Mouse (Mus musculus): ENCODE measurements around the gene Plk4. TPM values are rescaled to one million over a fixed set of nuclear protein-coding genes. Genes with fewer than 3 reads are reported as not detected.
"Not testable (repeated sequence)": the region's sequence is repeated elsewhere in the genome, so short reads cannot be mapped to it uniquely, and the experiment has no call there.

Gene Plk4
- polyA plus RNA-seq, 1 experiment from 2014 or later = 14.0 TPM

DNA sequence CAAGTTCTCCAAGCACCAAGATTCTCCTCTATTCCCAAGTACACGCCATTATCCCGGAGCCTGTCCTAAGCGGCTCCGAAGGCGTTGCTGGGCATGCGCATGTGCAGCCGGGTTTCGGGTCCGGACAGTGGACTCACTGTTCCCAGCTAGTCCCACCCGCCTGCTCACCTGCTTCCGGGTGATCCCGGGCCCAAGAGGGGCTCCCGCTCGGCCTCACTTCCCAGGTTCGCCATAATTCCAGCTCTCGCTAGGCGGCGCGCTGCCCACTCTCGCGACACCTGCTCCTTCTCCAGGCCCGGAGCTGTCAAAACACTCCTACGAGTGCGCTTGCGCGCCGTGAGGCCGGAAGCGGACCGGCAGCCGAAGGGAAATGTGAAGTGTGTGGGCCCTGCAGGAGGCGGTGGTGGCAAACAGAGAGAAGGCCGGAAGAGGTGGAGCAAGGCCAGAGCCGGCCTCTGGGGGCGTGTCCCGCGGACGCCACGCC, 46.7 kb downstream of the Plk4 start, which contains the start of gene Mfsd8:
TSS of gene Mfsd8 (minus strand) at position 414 of the 484 bp plus-strand sequence.
- not testable (repeated sequence) for H3K9me3 ChIP-seq; H3K4me1 ChIP-seq (replicated peaks); H3K27me3 ChIP-seq; H3K36me3 ChIP-seq
- ATAC-seq (ENCODE audit: low read depth) = peak; percentile 99
- Histone ChIP-seq H3K9ac (peak within 1 kb of the TSS; percentile 75), H3K27ac (replicated peaks) (peak within 1 kb of the TSS; percentile 82), H3K4me2 (peak within 1 kb of the TSS; percentile 64), H3K4me3 (peak within 1 kb of the TSS; percentile 53)
- WGBS = under 1% methylated on average over 39 of the region's 39 CpGs

- not testable (repeated sequence) for H3K36me3 ChIP-seq; H3K27me3 ChIP-seq; ATAC-seq (ENCODE audit: low read depth); H3K4me1 ChIP-seq (replicated peaks); H3K9me3 ChIP-seq
- H3K9ac ChIP-seq = peak within 1 kb of the TSS; percentile 75
- peak within 1 kb of the TSS; percentile 64 for H3K4me2 ChIP-seq
- peak within 1 kb of the TSS; percentile 53 for H3K4me3 ChIP-seq
- WGBS = 7% methylated on average over 3 of the region's 4 CpGs
- peak within 1 kb of the TSS; percentile 82 for H3K27ac ChIP-seq (replicated peaks)
These were observed 47.0 kb downstream of the Plk4 start, which contains the start of gene Abhd18 for GRCm38 (mm10) chr3:40846957-40847017. Gene Abhd18 (plus strand): TSS chr3:40846970.

DNA sequence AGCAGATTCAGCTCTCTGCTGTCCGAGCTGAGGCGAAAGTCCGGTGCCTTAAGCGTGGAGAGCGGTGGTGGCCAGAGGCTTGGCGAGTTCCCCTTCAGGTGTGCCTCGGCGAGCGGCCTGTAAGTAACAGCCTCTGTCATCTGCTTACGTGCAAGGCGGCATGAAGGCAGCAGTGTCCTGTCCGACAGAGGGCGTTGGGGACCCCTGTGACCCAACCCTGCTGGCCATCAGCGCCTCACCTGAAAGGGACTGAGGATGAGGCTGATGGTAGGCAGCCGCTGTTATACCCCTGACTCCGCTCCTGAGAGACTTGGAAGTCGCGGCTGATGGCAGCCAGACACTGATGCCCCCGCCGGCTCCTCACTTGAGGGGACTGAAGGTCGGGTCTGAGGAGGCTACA, 47.2 kb downstream of the Plk4 start:
- Histone ChIP-seq H3K9ac (peak overlapping the region; percentile 73), H3K4me3 (peak overlapping the region; percentile 53), H3K4me2 (peak overlapping the region; percentile 64), H3K27ac (replicated peaks) (peak overlapping the region; percentile 76)
- not testable (repeated sequence) for H3K9me3 ChIP-seq; H3K27me3 ChIP-seq; H3K36me3 ChIP-seq; H3K4me1 ChIP-seq (replicated peaks); ATAC-seq (ENCODE audit: low read depth)
- under 1% methylated on average over 16 of the region's 21 CpGs for WGBS

- Histone ChIP-seq H3K4me2 (peak overlapping the region; percentile 64), H3K4me3 (peak overlapping the region; percentile 53; the same call in 1 of the 2 replicates)
- WGBS = 95% methylated on average over 2 of the region's 2 CpGs
- not testable (repeated sequence) for H3K36me3 ChIP-seq; ATAC-seq (ENCODE audit: low read depth); H3K9ac ChIP-seq; H3K27me3 ChIP-seq; H3K9me3 ChIP-seq; H3K4me1 ChIP-seq (replicated peaks); H3K27ac ChIP-seq (replicated peaks)
These were observed 48.1 kb downstream of the Plk4 start for GRCm38 (mm10) chr3:40847936-40848335.

DNA sequence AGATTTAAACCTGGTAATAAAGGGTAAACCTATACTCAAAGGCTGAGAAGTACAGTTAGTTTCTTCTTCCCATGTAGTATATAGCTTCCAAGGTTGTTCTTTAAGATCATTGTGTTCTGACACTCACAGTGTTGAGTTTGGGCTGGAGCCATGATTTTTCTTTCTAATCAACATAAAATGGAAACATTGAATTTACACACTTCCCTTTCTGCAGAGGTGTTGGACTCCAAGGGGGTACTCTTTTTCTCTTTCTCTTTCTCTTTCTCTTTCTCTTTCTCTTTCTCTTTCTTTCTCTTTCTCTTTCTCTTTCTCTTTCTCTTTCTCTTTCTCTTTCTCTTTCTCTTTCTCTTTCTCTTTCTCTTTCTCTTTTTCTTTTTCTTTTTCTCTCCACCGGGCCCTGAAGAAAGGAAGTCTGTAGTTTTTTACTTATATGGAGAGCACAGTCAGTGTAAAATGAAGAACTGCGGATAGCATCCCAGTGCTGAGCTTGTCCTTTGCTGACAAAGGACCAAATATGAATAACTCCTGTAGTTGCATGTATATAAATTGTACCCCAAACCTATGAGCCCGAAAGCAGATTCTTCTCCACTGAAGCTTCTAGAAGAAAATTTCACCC, 53.4 kb downstream of the Plk4 start:
- H3K27ac ChIP-seq (replicated peaks); H3K4me3 ChIP-seq; H3K4me1 ChIP-seq (replicated peaks); H3K27me3 ChIP-seq; H3K36me3 ChIP-seq; ATAC-seq (ENCODE audit: low read depth); H3K9ac ChIP-seq; H3K9me3 ChIP-seq; H3K4me2 ChIP-seq: not testable (repeated sequence)
- WGBS = 94% methylated on average over 3 of the region's 3 CpGs

Other genes starting within 250 kb of the Plk4 start
- 0.22 and 0.24 TPM in 2 replicates for gene Slc25a31, start 91.2 kb upstream of the Plk4 start, polyA plus RNA-seq (2015; fragmentation: Nextera tagmentation; extraction: Ambion mirVana)
- 47.8 and 55.3 TPM in 2 replicates for gene Hspa4l, start 55.5 kb upstream of the Plk4 start, polyA plus RNA-seq (2015; fragmentation: Nextera tagmentation; extraction: Ambion mirVana)
- 11.6 and 11.7 TPM in 2 replicates for gene Mfsd8, start 46.9 kb downstream of the Plk4 start, polyA plus RNA-seq (2015; fragmentation: Nextera tagmentation; extraction: Ambion mirVana)
- gene Abhd18, start 47.0 kb downstream of the Plk4 start, polyA plus RNA-seq (2015; fragmentation: Nextera tagmentation; extraction: Ambion mirVana) = 10.5 and 12.7 TPM in 2 replicates
- 0.15 and 0.47 TPM in 2 replicates for gene 1700034I23Rik, start 102.5 kb downstream of the Plk4 start, polyA plus RNA-seq (2015; fragmentation: Nextera tagmentation; extraction: Ambion mirVana)
- 4.9 and 5.1 TPM in 2 replicates for gene Larp1b, start 149.8 kb downstream of the Plk4 start, polyA plus RNA-seq (2015; fragmentation: Nextera tagmentation; extraction: Ambion mirVana)